Comparison of ENCODE assay signal across 26 mouse cellular contexts in the genomic region with DNA sequence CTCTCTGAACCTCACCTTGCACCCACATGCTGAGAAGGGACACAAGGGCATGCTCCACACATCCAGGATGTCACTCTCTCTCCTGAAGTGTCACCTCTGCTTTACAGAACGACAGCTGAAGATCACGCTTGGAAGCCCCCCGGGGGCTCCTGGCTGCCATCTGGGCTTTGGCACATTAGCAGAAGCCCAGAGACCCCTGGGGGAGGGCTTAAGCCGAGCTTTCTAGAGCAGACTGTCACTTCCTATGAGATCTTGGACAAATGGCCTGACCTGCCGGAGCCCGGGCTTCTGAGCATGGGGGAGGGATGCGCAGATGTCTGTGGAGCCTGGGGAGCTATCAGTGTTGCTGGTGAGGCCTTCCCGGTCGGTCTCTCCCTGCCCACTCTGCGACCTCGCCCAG. TPM values are rescaled to one million over a fixed set of nuclear protein-coding genes. Genes with fewer than 3 reads are reported as not detected.
DNase-seq lines count a peak whose midpoint lies in the region; ATAC-seq and TF ChIP-seq lines count a peak whose summit lies in the region.
"Had no signal": no experiment of that assay in that cellular context is flagged by ENCODE, and none has a peak within 500 bp of the region (broad histone marks: within the 10 kb centered on the region; RNA-seq: fewer than 3 reads in every experiment).

No protein-coding gene starts in this region.

- H3K27me3 ChIP-seq in hindbrain, embryonic 11.5 days (ENCODE audit: control insufficient read depth, insufficient read depth, low read length), result no peaks in the 10 kb centered on the region
- peaks cover 4% of the 10 kb centered on the region for H3K27me3 ChIP-seq in hindbrain, embryonic 12.5 days
- H3K27me3 ChIP-seq in midbrain, postnatal 0 days (ENCODE audit: insufficient read depth, low read length), result no peaks in the 10 kb centered on the region
- no peaks in the 10 kb centered on the region for H3K27me3 ChIP-seq in midbrain, embryonic 11.5 days (ENCODE audit: control insufficient read depth, insufficient read depth, low read length)
- H3K27me3 ChIP-seq: heart, embryonic 13.5 days; limb, embryonic 13.5 days had no signal

- no peaks in the 10 kb centered on the region for H3K9me3 ChIP-seq in hindbrain, embryonic 11.5 days (ENCODE audit: control insufficient read depth, low read length)
- H3K9me3 ChIP-seq in hindbrain, embryonic 12.5 days (replicated peaks), result no peaks in the 10 kb centered on the region; the same call in 1 of the 2 replicates
- no peaks in the 10 kb centered on the region for H3K9me3 ChIP-seq in midbrain, postnatal 0 days (ENCODE audit: low read length)
- no peaks in the 10 kb centered on the region for H3K9me3 ChIP-seq in midbrain, embryonic 11.5 days (ENCODE audit: control insufficient read depth, low read length)
- H3K9me3 ChIP-seq: heart, embryonic 13.5 days; limb, embryonic 13.5 days; liver, embryonic 12.5 days had no signal

- no peak overlapping the region for H3K4me3 ChIP-seq in hindbrain, embryonic 11.5 days (ENCODE audit: low read depth, low read length)
- no peak overlapping the region for H3K4me3 ChIP-seq in hindbrain, embryonic 12.5 days
- H3K4me3 ChIP-seq in midbrain, postnatal 0 days (ENCODE audit: low read depth, low read length), result no peak overlapping the region
- no peak overlapping the region for H3K4me3 ChIP-seq in midbrain, embryonic 11.5 days (ENCODE audit: low read depth, low read length)
- H3K4me3 ChIP-seq: heart, embryonic 13.5 days; limb, embryonic 13.5 days; liver, embryonic 12.5 days had no signal

- H3K4me2 ChIP-seq in hindbrain, embryonic 11.5 days (replicated peaks; ENCODE audit: low read depth, low read length), result no peak overlapping the region
- no peak overlapping the region for H3K4me2 ChIP-seq in hindbrain, embryonic 12.5 days (replicated peaks)
- no peak overlapping the region for H3K4me2 ChIP-seq in midbrain, postnatal 0 days (ENCODE audit: low read depth, low read length, poor library complexity, severe bottlenecking)
- H3K4me2 ChIP-seq in midbrain, embryonic 11.5 days, result no peak overlapping the region
- H3K4me2 ChIP-seq: heart, embryonic 13.5 days; limb, embryonic 13.5 days; liver, embryonic 12.5 days had no signal

- H3K36me3 ChIP-seq in hindbrain, embryonic 11.5 days (ENCODE audit: control insufficient read depth, insufficient read depth, low read length), result no peaks in the 10 kb centered on the region
- no peaks in the 10 kb centered on the region for H3K36me3 ChIP-seq in hindbrain, embryonic 12.5 days
- no peaks in the 10 kb centered on the region for H3K36me3 ChIP-seq in midbrain, postnatal 0 days (ENCODE audit: insufficient read depth, low read length)
- H3K36me3 ChIP-seq in midbrain, embryonic 11.5 days (ENCODE audit: control insufficient read depth, insufficient read depth, low read length), result no peaks in the 10 kb centered on the region
- H3K36me3 ChIP-seq: limb, embryonic 13.5 days had no signal

- H3K4me1 ChIP-seq in hindbrain, embryonic 11.5 days (replicated peaks; ENCODE audit: control insufficient read depth, insufficient read depth, low read length), result peaks cover 3% of the 10 kb centered on the region
- H3K4me1 ChIP-seq in hindbrain, embryonic 12.5 days, result peaks cover 36% of the 10 kb centered on the region
- H3K4me1 ChIP-seq in midbrain, postnatal 0 days (ENCODE audit: insufficient read depth, low read length), result no peaks in the 10 kb centered on the region
- peaks cover 9% of the 10 kb centered on the region for H3K4me1 ChIP-seq in midbrain, embryonic 11.5 days (ENCODE audit: control insufficient read depth, insufficient read depth, low read length)

- H3K9ac ChIP-seq in hindbrain, embryonic 11.5 days (ENCODE audit: low read depth, low read length), result no peak overlapping the region
- no peak overlapping the region for H3K9ac ChIP-seq in hindbrain, embryonic 12.5 days
- H3K9ac ChIP-seq in midbrain, postnatal 0 days (replicated peaks; ENCODE audit: low read length, poor library complexity, severe bottlenecking), result no peak overlapping the region
- H3K9ac ChIP-seq in midbrain, embryonic 11.5 days (ENCODE audit: low read length), result no peak overlapping the region
- H3K9ac ChIP-seq: forebrain, postnatal 0 days; heart, embryonic 13.5 days; limb, embryonic 13.5 days; liver, embryonic 12.5 days had no signal

- 0 out of 2 replicates have a peak, but pooled peaks have one; percentile 30 for ATAC-seq in hindbrain, embryonic 11.5 days (ENCODE audit: low FRiP score)
- ATAC-seq in hindbrain, embryonic 12.5 days (ENCODE audit: low FRiP score), result no peak
- ATAC-seq in midbrain, postnatal 0 days (ENCODE audit: low FRiP score), result no peak
- ATAC-seq in midbrain, embryonic 11.5 days (ENCODE audit: low FRiP score), result no peak
- no peak for ATAC-seq in megakaryocyte, adult 5-6 weeks (ENCODE audit: poor library complexity, severe bottlenecking)
- ATAC-seq: CD4-positive, CD25-positive, alpha-beta regulatory T cell, adult 4 months; forebrain, postnatal 0 days; intestine, postnatal 0 days; liver, embryonic 12.5 days had no signal

- DNase-seq in embryo, embryonic 10.5 days (ENCODE audit: low spot score), result peak; percentile 34
- no peak for DNase-seq in embryo, embryonic 9.5 days (ENCODE audit: extremely low spot score)
- DNase-seq in hindbrain, embryonic 11.5 days (ENCODE audit: low spot score), result peak; percentile 40
- DNase-seq in midbrain, postnatal 0 days (ENCODE audit: low spot score), result peak; percentile 57
- DNase-seq in midbrain, embryonic 11.5 days (ENCODE audit: low spot score, missing footprints), result no peak
- DNase-seq: adrenal gland, postnatal 14 days; cerebellum, adult 9-10 months; forebrain, postnatal 0 days; gastrocnemius, postnatal 14 days; heart, adult 11 months; heart, postnatal 14 days; kidney, postnatal 25 days; layer of hippocampus, postnatal 36 days; lung, adult 18-20 months; lung, postnatal 14 days; right cerebral cortex, postnatal 14 days; thymus, adult 2 months; thymus, postnatal 4 days had no signal

- WGBS in hindbrain, embryonic 11.5 days, result 47% methylated on average over 11 of the region's 11 CpGs
- WGBS in hindbrain, embryonic 12.5 days, result 37% methylated on average over 11 of the region's 11 CpGs
- 38% methylated on average over 11 of the region's 11 CpGs for WGBS in midbrain, postnatal 0 days
- WGBS in midbrain, embryonic 11.5 days, result 52% methylated on average over 11 of the region's 11 CpGs

- peak overlapping the region; percentile 36; the same call in 1 of the 2 replicates for H3K27ac ChIP-seq in hindbrain, embryonic 11.5 days (ENCODE audit: low read depth, low read length)
- no peak overlapping the region for H3K27ac ChIP-seq in hindbrain, embryonic 12.5 days
- no peak overlapping the region for H3K27ac ChIP-seq in midbrain, postnatal 0 days (ENCODE audit: low read depth, low read length)
- H3K27ac ChIP-seq in midbrain, embryonic 11.5 days (ENCODE audit: low read depth, low read length), result no peak overlapping the region
- H3K27ac ChIP-seq: heart, embryonic 13.5 days; limb, embryonic 13.5 days; liver, embryonic 12.5 days; stomach, postnatal 0 days had no signal

- no peak for TF ChIP-seq CTCF in midbrain, postnatal 0 days (IDR thresholded peaks at IDR 0.05)

RNA-seq across cellular contexts. Expression of gene Selenon, which starts 23.5 kb away (rescaled TPM):
- 16.7 and 22.7 TPM in 2 replicates for polyA plus RNA-seq in hindbrain, embryonic 11.5 days (2014; fragmentation: Nextera tagmentation; extraction: Ambion mirVana)
- 36.7 and 42.8 TPM in 2 replicates for polyA plus RNA-seq in hindbrain, embryonic 12.5 days (2016; fragmentation: Nextera tagmentation; extraction: Ambion mirVana)
- 22.8 and 26.1 TPM in 2 replicates for total RNA-seq in midbrain, postnatal 0 days (2014; rRNA removed)
- 9.1 and 9.4 TPM in 2 replicates for polyA plus RNA-seq in midbrain, postnatal 0 days (2015; fragmentation: Nextera tagmentation; extraction: Ambion mirVana)
- 19.1 and 24.6 TPM in 2 replicates for polyA plus RNA-seq in midbrain, embryonic 11.5 days (2014; fragmentation: Nextera tagmentation; extraction: Ambion mirVana)
- 24.9 and 25.4 TPM in 2 replicates for total RNA-seq in megakaryocyte, adult 5-6 weeks (2015)
- 6.3 and 8.2 TPM in 2 replicates for total RNA-seq in megakaryocyte, adult 5-6 weeks (2017)

RNA-seq across cellular contexts. Expression of gene Mtfr1l, which starts 40.3 kb away (rescaled TPM):
- polyA plus RNA-seq in hindbrain, embryonic 11.5 days (2014; fragmentation: Nextera tagmentation; extraction: Ambion mirVana), result 136 and 138 TPM in 2 replicates
- 137 and 140 TPM in 2 replicates for polyA plus RNA-seq in hindbrain, embryonic 12.5 days (2016; fragmentation: Nextera tagmentation; extraction: Ambion mirVana)
- 135 and 167 TPM in 2 replicates for total RNA-seq in midbrain, postnatal 0 days (2014; rRNA removed)
- 191 and 196 TPM in 2 replicates for polyA plus RNA-seq in midbrain, postnatal 0 days (2015; fragmentation: Nextera tagmentation; extraction: Ambion mirVana)
- 132 and 140 TPM in 2 replicates for polyA plus RNA-seq in midbrain, embryonic 11.5 days (2014; fragmentation: Nextera tagmentation; extraction: Ambion mirVana)
- total RNA-seq in megakaryocyte, adult 5-6 weeks (2015), result 40.4 and 48.1 TPM in 2 replicates
- total RNA-seq in megakaryocyte, adult 5-6 weeks (2017), result 33.6 and 38.3 TPM in 2 replicates

Comparison
In these comparisons a context has a peak if more than half of its experiments do, and no peak if none do; other contexts are left out.
1. DNase-seq: peak in embryo, embryonic 10.5 days (single experiment), hindbrain, embryonic 11.5 days (single experiment) and midbrain, postnatal 0 days (single experiment); none in embryo, embryonic 9.5 days (single experiment) and midbrain, embryonic 11.5 days (single experiment).